Mouse (Mus musculus) thymus, adult 2 months (tissue): Measurements from ENCODE around the gene Wdr26.

ENCODE experiments used
- CTCF ChIP-seq: fragments of 200-500 bp; IDR thresholded peaks from 2 replicates; pipeline ENCODE4 v1.5.1; 2012; ENCODE audit warnings: mild to moderate bottlenecking, control low read depth, low read length, moderate library complexity, borderline replicate concordance; ENCODE audit not compliant: control insufficient read depth, poor library complexity, insufficient read depth; ENCODE audit errors: extremely low read depth
- POLR2A ChIP-seq: fragments of 200-500 bp; IDR thresholded peaks from 2 replicates; pipeline ENCODE4 v1.6.1; 2012; ENCODE audit warnings: mild to moderate bottlenecking, low read length, control low read depth, moderate library complexity; ENCODE audit not compliant: control insufficient read depth, poor library complexity, insufficient read depth; ENCODE audit errors: extremely low read depth

DNA sequence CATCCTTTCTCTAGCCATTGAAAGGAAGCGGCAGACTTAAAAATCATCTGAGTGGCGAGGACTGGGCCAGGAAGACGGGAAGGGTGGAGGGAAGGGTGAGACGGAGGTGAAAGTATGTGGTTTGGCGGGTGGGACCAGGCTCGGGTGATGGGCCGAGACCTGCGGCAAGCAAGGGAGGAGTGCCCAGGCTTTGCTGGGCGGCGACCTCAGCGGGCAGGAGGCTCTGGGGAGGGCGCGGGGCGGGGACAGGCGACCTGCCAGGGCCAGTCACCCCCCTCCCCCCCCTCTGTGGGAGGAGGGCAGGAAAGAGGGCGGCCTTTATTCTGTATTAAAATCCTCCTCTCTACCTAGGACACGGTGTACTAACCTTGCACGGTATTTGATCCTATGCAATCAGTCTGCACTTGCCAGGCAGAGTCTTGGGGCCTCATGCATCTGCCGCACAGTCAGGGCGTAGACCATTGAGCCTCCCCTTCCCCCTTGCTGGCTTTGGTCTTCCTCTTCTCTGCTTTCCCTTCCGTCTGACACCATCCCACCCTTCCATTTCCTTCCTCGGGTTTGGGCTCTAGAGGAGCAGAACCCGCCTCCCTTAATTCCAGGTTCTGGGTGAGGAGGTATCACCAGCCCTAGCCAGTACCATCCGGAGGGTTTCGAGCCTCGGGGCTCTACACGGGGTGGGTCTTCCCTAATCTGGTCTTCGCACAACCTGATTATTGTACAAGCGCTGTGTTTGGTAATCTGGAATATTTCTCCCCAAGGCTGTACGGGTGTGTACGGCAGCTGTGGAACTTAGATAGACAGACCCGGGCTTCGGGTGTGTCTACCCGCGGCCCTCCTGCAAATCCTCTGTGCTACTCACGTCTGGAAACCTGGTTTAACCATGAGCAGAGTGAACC is 45.1 kb upstream of the Wdr26 start:
- TF ChIP-seq POLR2A: no peak
- no peak for TF ChIP-seq CTCF
